Mouse (Mus musculus) spleen, adult 2 months (tissue): Measurements from ENCODE around the gene 4930522H14Rik. TPM values are rescaled to one million over a fixed set of nuclear protein-coding genes. Genes with fewer than 3 reads are reported as not detected.

ENCODE experiments used
- DNase-seq, 2 experiments: peaks; one replicate each; pipeline versions ENCODE4 v3.0.0 to v3.0.0-alpha.2; 2012 to 2021; ENCODE audit warnings: low spot score in 2 of 2, low read depth in 1 of 2
- H3K27ac ChIP-seq: fragments of 200-500 bp; 2 replicates; pipeline ENCODE4 v1.5.1; 2012; ENCODE audit warnings: low read length, inconsistent platforms; ENCODE audit not compliant: insufficient read depth
- H3K27me3 ChIP-seq: fragments of 200-500 bp; 2 replicates; pipeline ENCODE4 v1.6.1; 2012; ENCODE audit warnings: mild to moderate bottlenecking, moderate library complexity, low read length, inconsistent platforms; ENCODE audit not compliant: control insufficient read depth, insufficient read depth
- H3K36me3 ChIP-seq: fragments of 200-500 bp; 2 replicates; pipeline ENCODE4 v1.6.1; 2012; ENCODE audit warnings: mild to moderate bottlenecking, low read length, inconsistent platforms; ENCODE audit not compliant: control insufficient read depth, insufficient read depth
- H3K4me1 ChIP-seq: fragments of 200-500 bp; 2 replicates; pipeline ENCODE4 v1.6.1; 2011; ENCODE audit warnings: inconsistent platforms; ENCODE audit not compliant: control insufficient read depth, insufficient read depth, insufficient read length
- H3K4me3 ChIP-seq: fragments of 200-500 bp; 2 replicates; pipeline ENCODE4 v1.5.1; 2011; ENCODE audit warnings: mild to moderate bottlenecking, inconsistent platforms; ENCODE audit not compliant: insufficient read depth, insufficient read length; ENCODE audit errors: extremely low read depth
- CTCF ChIP-seq: fragments of 200-500 bp; IDR thresholded peaks from 2 replicates; pipeline ENCODE4 v1.5.1; 2011; ENCODE audit warnings: mild to moderate bottlenecking, inconsistent platforms; ENCODE audit not compliant: insufficient read depth, insufficient read length, insufficient replicate concordance; ENCODE audit errors: extremely low read depth
- POLR2A ChIP-seq: fragments of 200-500 bp; IDR thresholded peaks from 2 replicates; pipeline ENCODE4 v1.6.1; 2011; ENCODE audit warnings: low read depth, low read length, inconsistent platforms
- WGBS: fragments of 180-500 bp; shearing (Covaris S2); methylation state at CpG from one replicate; pipeline ENCODE4 v1.1.7; 2018; 5-methylcytosine and 5-hydroxymethylcytosine counted together
- polyA plus RNA-seq: library from polyadenylated mRNA; depleted of rRNA; stranded (reverse); fragments of >200 nt; gene quantifications from 2 replicates; pipeline ENCODE4 v1.2.3, GENCODE M21; 2012

The 4930522H14Rik gene
- polyA plus RNA-seq, 1 experiment = not detected

DNA sequence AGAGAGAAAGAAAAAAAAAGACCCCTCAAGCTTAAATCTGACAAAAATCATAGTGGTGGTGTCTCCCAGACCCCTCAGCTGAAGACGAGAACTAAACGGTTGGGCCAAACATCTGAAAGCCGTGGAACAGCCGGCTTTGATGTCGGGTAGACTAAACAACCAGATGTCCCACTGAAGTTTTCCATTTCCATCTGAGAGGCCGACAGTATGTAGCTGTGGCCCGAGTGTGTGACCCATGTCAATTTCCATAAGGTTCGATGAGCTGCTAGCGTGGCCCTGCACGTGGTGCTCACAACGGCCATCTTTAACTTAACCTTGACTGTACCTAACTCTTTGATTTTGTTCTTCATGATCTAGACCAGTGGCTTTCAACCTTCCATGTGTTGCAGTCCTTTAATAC lies 32.6 kb downstream of the 4930522H14Rik start:
- no peaks in the 10 kb centered on the region for H3K36me3 ChIP-seq
- H3K27me3 ChIP-seq = no peaks in the 10 kb centered on the region
- TF ChIP-seq CTCF (no peak), POLR2A (no peak)
- DNase-seq = no peak
- H3K27ac ChIP-seq = no peak overlapping the region
- 84% methylated on average over 11 of the region's 11 CpGs for WGBS
- H3K4me1 ChIP-seq = no peaks in the 10 kb centered on the region
- H3K4me3 ChIP-seq = no peak overlapping the region

DNA sequence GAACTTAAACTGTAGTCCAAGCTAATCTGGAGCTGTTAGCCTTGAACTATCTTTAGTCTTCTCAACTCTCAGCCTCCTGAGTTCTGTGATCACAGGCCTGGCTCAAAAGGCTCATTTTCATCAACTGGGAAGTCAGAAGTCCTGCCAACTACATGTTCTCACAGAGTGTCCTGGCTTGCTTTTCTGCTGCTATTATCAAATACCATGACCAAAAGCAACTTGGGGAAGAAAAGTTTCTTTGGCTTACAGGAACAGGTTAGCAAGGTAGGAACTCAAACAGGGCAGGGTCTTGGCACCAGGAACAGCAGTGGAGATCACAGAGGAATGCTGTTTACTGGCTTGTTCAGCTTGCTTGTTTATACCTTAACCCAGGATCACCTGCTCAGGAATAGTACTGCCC lies 37.5 kb downstream of the 4930522H14Rik start:
- no peak for DNase-seq
- Histone ChIP-seq H3K4me1 (no peaks in the 10 kb centered on the region), H3K4me3 (no peak overlapping the region), H3K27me3 (no peaks in the 10 kb centered on the region), H3K36me3 (no peaks in the 10 kb centered on the region), H3K27ac (no peak overlapping the region)
- TF ChIP-seq CTCF (no peak), POLR2A (no peak)

DNA sequence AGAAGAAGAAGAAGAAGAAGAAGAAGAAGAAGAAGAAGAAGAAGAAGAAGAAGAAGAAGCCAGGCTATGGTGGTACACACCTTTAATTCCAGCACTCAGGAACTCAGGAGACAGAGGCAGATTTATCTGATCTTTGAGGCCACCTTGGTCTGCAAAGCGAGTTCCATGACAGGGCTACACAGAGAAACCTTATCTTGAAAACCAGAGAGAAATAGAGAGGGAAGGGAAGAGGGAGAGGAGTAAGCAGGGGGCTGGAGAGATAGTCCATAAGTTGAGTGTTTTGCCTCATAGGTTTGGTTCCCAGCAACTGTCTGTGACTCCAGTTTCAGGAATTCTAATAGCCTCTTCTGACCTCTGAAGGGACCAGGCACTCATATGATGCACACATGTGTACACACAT lies 42.3 kb downstream of the 4930522H14Rik start:
- Histone ChIP-seq H3K27ac (no peak overlapping the region), H3K4me3 (no peak overlapping the region), H3K27me3 (no peaks in the 10 kb centered on the region; the same call in 1 of the 2 replicates), H3K36me3 (no peaks in the 10 kb centered on the region), H3K4me1 (no peaks in the 10 kb centered on the region)
- no peak for DNase-seq
- 71% methylated on average over 1 of the region's 1 CpGs for WGBS
- TF ChIP-seq POLR2A (no peak), CTCF (no peak)

DNA sequence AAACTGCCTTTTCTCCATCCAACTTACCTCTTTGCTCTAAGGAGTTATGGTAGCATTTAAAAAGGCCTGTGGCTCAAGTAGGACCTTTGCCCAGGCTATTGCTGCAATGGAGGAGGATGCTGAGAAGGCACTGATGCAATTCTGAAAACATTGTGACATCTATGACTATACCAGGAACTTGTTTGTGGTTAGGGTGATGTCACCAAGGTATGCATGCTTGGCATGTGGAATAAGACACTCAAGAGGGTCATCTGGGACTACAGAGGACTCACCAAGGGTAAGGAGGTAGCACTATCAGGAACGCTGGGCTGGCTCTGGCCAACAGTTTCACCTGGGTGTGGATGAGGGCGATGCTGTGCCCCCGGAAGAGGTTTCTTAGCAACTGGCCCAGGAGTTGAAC lies 46.5 kb downstream of the 4930522H14Rik start, which contains the start of gene Rnf11:
Rnf11 (minus strand) TSS at position 108 of the 400 bp plus-strand sequence.
- no peaks in the 10 kb centered on the region for H3K4me1 ChIP-seq
- H3K27ac ChIP-seq = no peak within 1 kb of the TSS
- H3K4me3 ChIP-seq = no peak within 1 kb of the TSS
- H3K27me3 ChIP-seq = no peaks in the 10 kb centered on the region; the same call in 1 of the 2 replicates
- H3K36me3 ChIP-seq = no peaks in the 10 kb centered on the region
- 85% methylated on average over 3 of the region's 3 CpGs for WGBS
- TF ChIP-seq CTCF (no peak), POLR2A (no peak)
- no peak for DNase-seq

DNA sequence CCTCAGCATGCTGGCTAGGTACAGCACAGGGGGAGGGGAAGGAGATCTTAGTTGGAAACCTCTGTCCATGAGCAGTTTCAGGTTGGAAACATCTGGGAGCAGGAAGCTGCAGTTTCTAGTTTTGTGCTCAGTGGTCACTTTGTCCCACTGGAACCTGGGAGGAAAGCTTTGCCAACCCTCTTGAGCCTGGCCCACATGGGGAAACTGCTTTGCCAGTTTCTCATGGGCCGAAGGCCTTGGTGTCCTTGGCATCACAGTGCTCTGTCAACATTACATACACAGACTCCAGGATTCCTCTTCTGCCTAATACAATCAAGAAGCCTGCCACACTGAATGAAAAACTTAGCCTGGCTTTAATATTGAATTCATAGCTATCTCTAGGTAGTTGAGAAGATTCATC lies 48.4 kb downstream of the 4930522H14Rik start:
- H3K4me3 ChIP-seq = no peak overlapping the region
- TF ChIP-seq CTCF (no peak), POLR2A (no peak)
- no peak for DNase-seq
- no peaks in the 10 kb centered on the region for H3K27me3 ChIP-seq
- no peak overlapping the region for H3K27ac ChIP-seq
- 87% methylated on average over 1 of the region's 1 CpGs for WGBS
- no peaks in the 10 kb centered on the region for H3K36me3 ChIP-seq
- H3K4me1 ChIP-seq = no peaks in the 10 kb centered on the region

DNA sequence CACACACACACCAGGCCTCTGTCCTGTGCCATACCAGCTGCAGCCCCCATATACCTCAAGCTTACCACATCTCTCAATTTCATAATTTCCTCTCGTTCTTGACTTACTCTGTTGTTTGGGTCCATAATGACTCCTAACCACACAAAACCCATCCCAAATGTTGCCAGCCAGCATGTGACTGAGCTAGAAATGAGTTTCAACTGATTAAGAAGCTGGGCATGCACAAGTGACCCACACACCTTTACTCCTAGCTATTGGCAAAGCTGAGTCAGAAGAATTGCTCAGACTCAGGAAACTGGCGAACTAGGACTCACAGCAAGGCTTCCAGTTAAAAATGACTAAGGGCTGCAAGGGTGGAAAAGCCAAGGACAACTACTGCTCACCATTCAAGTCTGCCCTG lies 49.7 kb downstream of the 4930522H14Rik start:
- H3K4me3 ChIP-seq = no peak overlapping the region
- H3K36me3 ChIP-seq = no peaks in the 10 kb centered on the region
- H3K4me1 ChIP-seq = no peaks in the 10 kb centered on the region
- DNase-seq = no peak
- TF ChIP-seq CTCF (no peak), POLR2A (no peak)
- WGBS = 71% methylated on average over 2 of the region's 2 CpGs
- H3K27me3 ChIP-seq = peaks cover 1% of the 10 kb centered on the region; the same call in 1 of the 2 replicates
- H3K27ac ChIP-seq = no peak overlapping the region

DNA sequence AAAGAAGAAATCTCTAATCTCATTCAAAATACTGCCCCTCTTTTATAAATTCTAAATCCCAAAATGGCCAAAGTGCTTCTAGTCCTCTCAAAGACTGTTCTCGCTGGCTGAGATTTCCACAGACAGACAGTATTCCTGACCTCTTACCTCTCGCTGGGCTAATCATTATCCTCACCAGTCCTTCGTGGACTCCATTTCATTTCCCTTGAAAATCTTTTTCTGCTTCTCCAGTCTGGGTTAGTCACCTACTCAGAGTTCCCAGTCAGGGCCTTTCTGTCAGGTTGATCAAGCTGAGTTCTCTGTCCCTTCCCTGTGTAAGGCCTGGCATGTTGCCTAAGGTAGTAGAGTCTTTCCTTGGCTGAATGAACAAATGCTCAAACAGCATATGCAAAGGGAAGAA lies 53.6 kb downstream of the 4930522H14Rik start:
- TF ChIP-seq CTCF = no peak
- no peak for TF ChIP-seq POLR2A
- Histone ChIP-seq H3K4me1 (no peaks in the 10 kb centered on the region), H3K27ac (no peak overlapping the region), H3K4me3 (no peak overlapping the region), H3K36me3 (no peaks in the 10 kb centered on the region), H3K27me3 (peaks cover 2% of the 10 kb centered on the region; the same call in 1 of the 2 replicates)
- whole genome bisulfite sequencing = 92% methylated on average over 3 of the region's 3 CpGs
- no peak for DNase-seq
